Mouse (Mus musculus): ENCODE data around the gene Arntl2. TPM values are rescaled to one million over a fixed set of nuclear protein-coding genes. Genes with fewer than 3 reads are reported as not detected.
"Not testable (repeated sequence)": the region's sequence is repeated elsewhere in the genome, so short reads cannot be mapped to it uniquely, and the experiment has no call there.

Arntl2 gene
- polyA plus RNA-seq, 1 experiment from 2014 or later, result 3.8 TPM

DNA sequence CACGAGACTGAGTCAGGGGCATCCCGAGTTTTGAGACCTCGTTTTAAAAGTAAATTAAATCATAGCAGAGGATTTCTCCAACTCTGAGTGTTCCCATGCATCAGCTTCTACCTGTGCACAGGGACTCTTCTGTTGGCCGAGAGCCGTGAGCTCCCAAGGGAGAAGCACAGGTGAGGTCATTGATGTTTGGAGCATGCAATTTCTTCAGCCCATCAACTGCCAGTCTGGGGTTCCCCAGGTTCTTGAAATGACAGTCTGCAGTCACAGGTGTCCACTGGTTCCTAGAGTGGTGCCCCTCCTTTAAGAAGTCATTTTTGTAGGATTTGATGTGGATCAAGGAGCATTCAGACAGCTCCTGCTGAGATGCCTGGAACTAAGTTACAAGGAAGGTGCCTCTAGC, 25.0 kb upstream of the Arntl2 start:
- TF ChIP-seq EP300 (optimal IDR thresholded peaks at IDR 0.05) (no peak), CTCF (IDR thresholded peaks at IDR 0.05; ENCODE audit: low read depth) (no peak)
- no peak overlapping the region for H3K4me3 ChIP-seq (ENCODE audit: low read depth, low read length)
- no peak overlapping the region for H3K9ac ChIP-seq (ENCODE audit: low read length)
- no peaks in the 10 kb centered on the region for H3K4me1 ChIP-seq (replicated peaks; ENCODE audit: control insufficient read depth, insufficient read depth)
- 85% methylated on average over 5 of the region's 5 CpGs for WGBS
- no peaks in the 10 kb centered on the region for H3K27me3 ChIP-seq (ENCODE audit: control insufficient read depth, insufficient read depth, low read length)
- H3K4me2 ChIP-seq (replicated peaks; ENCODE audit: low read depth), result no peak overlapping the region
- DNase-seq (ENCODE audit: low spot score) (no peak), ATAC-seq (ENCODE audit: low FRiP score, low TSS enrichment) (no peak)
- H3K9me3 ChIP-seq (ENCODE audit: control insufficient read depth, low read length), result no peaks in the 10 kb centered on the region
- no peak overlapping the region for H3K27ac ChIP-seq (replicated peaks)
- H3K36me3 ChIP-seq (ENCODE audit: control insufficient read depth, insufficient read depth, low read length), result peaks cover 11% of the 10 kb centered on the region

DNA sequence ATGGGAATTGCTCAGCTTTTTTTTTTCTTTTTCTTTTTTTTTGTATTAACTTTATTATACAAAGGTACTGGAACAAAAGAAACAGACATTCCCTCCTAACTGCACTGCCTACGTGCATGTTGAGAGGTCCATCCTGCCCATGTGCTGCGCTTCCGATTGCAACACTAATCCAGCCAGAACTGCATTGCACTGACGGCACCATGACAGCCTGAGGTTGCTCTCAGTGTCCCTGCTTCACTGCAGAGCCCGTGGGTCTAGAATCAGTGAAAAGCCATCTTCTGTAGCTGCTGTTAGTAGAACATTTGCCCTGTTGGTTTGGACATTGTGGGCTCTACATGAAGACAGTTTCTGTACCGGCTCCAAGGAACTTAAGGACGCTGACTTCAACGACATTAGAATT, 20.0 kb upstream of the Arntl2 start:
- DNase-seq (ENCODE audit: low spot score); H3K4me1 ChIP-seq (replicated peaks; ENCODE audit: control insufficient read depth, insufficient read depth); H3K9me3 ChIP-seq (ENCODE audit: control insufficient read depth, low read length); H3K9ac ChIP-seq (ENCODE audit: low read length); H3K27me3 ChIP-seq (ENCODE audit: control insufficient read depth, insufficient read depth, low read length); H3K4me2 ChIP-seq (replicated peaks; ENCODE audit: low read depth); H3K4me3 ChIP-seq (ENCODE audit: low read depth, low read length); H3K36me3 ChIP-seq (ENCODE audit: control insufficient read depth, insufficient read depth, low read length); H3K27ac ChIP-seq (replicated peaks); ATAC-seq (ENCODE audit: low FRiP score, low TSS enrichment): not testable (repeated sequence)
- WGBS, result 78% methylated on average over 7 of the region's 8 CpGs

DNA sequence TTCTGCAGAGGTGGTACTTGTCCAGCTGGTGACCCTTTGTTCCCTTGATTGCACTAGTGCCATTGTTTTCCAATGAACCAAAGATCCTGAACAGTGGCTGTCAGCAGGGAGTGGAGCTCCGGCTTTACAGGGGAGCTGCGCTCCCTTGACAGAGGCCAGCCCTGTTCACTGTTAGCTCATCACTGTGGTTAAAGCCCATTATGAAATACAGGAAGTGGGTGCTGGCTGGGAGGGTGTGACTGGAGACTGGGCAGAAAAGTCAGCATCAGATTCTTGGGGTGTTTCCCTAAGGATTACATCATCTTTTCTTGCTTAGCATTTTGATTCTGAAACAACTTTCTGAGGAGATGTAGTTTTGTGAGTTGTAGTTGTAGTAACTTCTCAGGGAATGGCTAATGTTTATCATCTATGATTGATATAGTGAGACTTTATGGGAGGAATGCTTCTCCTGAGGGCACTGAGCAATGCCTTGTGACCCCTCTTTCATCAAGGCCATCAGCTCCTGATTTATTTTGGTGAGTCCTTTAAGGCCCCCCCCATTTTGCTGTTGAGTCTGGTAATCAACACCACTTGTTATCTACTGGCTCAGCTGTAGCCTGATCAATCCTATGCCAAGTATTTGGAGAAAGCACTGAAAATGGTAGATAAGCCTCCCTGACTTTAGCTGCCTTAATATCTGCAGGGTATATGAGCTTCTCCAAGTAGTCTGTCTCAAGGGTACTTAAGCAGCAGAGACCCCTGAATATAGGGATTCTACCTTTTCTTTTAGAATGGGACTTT, 19.1 kb upstream of the Arntl2 start:
- H3K4me3 ChIP-seq (ENCODE audit: low read depth, low read length), result no peak overlapping the region
- H3K4me2 ChIP-seq (replicated peaks; ENCODE audit: low read depth), result no peak overlapping the region
- peak; percentile 55 for DNase-seq (ENCODE audit: low spot score)
- TF ChIP-seq EP300 (optimal IDR thresholded peaks at IDR 0.05), result no peak
- TF ChIP-seq CTCF (IDR thresholded peaks at IDR 0.05; ENCODE audit: low read depth), result no peak
- H3K36me3 ChIP-seq (ENCODE audit: control insufficient read depth, insufficient read depth, low read length), result peaks cover 5% of the 10 kb centered on the region; the same call in 1 of the 2 replicates
- peak; percentile 96 for ATAC-seq (ENCODE audit: low FRiP score, low TSS enrichment)
- no peaks in the 10 kb centered on the region for H3K4me1 ChIP-seq (replicated peaks; ENCODE audit: control insufficient read depth, insufficient read depth)
- no peaks in the 10 kb centered on the region for H3K9me3 ChIP-seq (ENCODE audit: control insufficient read depth, low read length)
- no peaks in the 10 kb centered on the region for H3K27me3 ChIP-seq (ENCODE audit: control insufficient read depth, insufficient read depth, low read length)
- no peak overlapping the region for H3K9ac ChIP-seq (ENCODE audit: low read length)
- no peak overlapping the region for H3K27ac ChIP-seq (replicated peaks)
- 26% methylated on average over 2 of the region's 2 CpGs for WGBS

DNA sequence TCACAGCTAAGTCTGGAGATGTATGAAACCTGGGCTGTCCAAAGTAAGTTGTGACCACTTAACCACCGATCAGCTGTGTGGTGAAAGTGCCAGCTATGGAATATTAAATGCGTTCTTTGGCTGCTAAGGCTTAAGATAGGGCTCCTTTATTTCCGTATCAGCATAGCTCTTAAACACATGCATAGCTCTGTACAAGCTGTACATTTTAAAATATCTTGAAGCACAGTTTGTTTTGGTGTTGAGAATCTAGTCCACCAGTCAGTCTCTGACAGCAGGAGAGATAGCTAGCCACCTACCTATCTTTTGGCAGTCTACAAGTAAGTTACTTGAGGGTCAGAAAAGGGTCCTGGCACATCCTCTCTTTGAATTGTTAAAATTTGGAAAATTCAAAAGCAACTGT, 17.8 kb upstream of the Arntl2 start:
- Histone ChIP-seq H3K9me3 (ENCODE audit: control insufficient read depth, low read length) (no peaks in the 10 kb centered on the region), H3K36me3 (ENCODE audit: control insufficient read depth, insufficient read depth, low read length) (peaks cover 5% of the 10 kb centered on the region; the same call in 1 of the 2 replicates), H3K4me2 (replicated peaks; ENCODE audit: low read depth) (no peak overlapping the region), H3K4me3 (ENCODE audit: low read depth, low read length) (no peak overlapping the region), H3K9ac (ENCODE audit: low read length) (no peak overlapping the region), H3K4me1 (replicated peaks; ENCODE audit: control insufficient read depth, insufficient read depth) (no peaks in the 10 kb centered on the region), H3K27ac (replicated peaks) (no peak overlapping the region), H3K27me3 (ENCODE audit: control insufficient read depth, insufficient read depth, low read length) (no peaks in the 10 kb centered on the region)
- DNase-seq (ENCODE audit: low spot score) (no peak), ATAC-seq (ENCODE audit: low FRiP score, low TSS enrichment) (no peak)
- TF ChIP-seq CTCF (IDR thresholded peaks at IDR 0.05; ENCODE audit: low read depth) (no peak), EP300 (optimal IDR thresholded peaks at IDR 0.05) (no peak)
- 92% methylated on average over 3 of the region's 3 CpGs for WGBS

DNA sequence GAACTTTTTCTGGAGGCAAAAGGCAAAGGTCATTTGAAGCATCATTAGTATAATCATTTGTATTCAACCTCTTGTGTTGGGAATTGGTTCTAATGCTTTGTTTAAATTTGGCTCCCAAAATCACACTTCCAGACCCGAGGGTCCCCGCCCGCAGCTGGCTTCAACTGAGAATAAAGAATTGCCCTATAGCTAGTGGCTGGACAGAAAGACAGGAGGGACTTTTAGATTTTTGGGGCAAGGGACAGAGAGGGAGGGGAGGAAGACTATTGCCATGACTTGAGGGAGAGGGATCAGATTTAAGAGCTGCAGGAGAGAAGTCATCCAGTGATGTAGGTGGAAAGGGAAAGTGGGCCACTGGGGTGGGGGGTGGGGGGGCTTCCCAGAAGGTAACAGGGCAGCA, 14.3 kb upstream of the Arntl2 start:
- ATAC-seq (ENCODE audit: low FRiP score, low TSS enrichment), result no peak
- Histone ChIP-seq H3K4me2 (replicated peaks; ENCODE audit: low read depth) (no peak overlapping the region), H3K36me3 (ENCODE audit: control insufficient read depth, insufficient read depth, low read length) (no peaks in the 10 kb centered on the region), H3K9me3 (ENCODE audit: control insufficient read depth, low read length) (no peaks in the 10 kb centered on the region), H3K27me3 (ENCODE audit: control insufficient read depth, insufficient read depth, low read length) (no peaks in the 10 kb centered on the region), H3K4me3 (ENCODE audit: low read depth, low read length) (no peak overlapping the region), H3K27ac (replicated peaks) (no peak overlapping the region), H3K9ac (ENCODE audit: low read length) (no peak overlapping the region), H3K4me1 (replicated peaks; ENCODE audit: control insufficient read depth, insufficient read depth) (no peaks in the 10 kb centered on the region)
- 64% methylated on average over 3 of the region's 3 CpGs for WGBS
- TF ChIP-seq EP300 (optimal IDR thresholded peaks at IDR 0.05) (no peak), CTCF (IDR thresholded peaks at IDR 0.05; ENCODE audit: low read depth) (no peak)
- DNase-seq (ENCODE audit: low spot score), result no peak

DNA sequence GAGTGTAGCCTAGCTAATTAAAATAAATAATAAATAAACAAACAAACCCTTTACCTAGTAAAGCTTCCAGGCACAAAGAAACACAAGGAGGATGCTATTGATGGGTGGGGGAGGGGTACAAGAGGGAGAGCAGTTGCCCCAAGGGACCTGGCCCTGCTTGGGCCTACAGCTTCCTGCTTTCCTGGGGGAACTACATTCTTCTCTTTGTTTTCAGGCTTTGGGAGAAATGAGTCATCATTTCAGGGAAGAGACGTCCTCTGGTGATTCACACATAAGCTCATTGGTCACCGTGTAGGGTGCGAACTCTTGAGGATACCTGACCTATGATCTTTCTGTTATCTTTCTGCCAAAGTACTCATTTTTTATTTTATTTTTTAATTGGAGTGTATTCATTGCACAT, 2.3 kb upstream of the Arntl2 start:
- no peak for DNase-seq (ENCODE audit: low spot score)
- no peak overlapping the region for H3K27ac ChIP-seq (replicated peaks)
- no peak overlapping the region for H3K9ac ChIP-seq (ENCODE audit: low read length)
- H3K27me3 ChIP-seq (ENCODE audit: control insufficient read depth, insufficient read depth, low read length), result no peaks in the 10 kb centered on the region
- TF ChIP-seq EP300 (optimal IDR thresholded peaks at IDR 0.05), result peak; percentile 30
- no peak for TF ChIP-seq CTCF (IDR thresholded peaks at IDR 0.05; ENCODE audit: low read depth)
- H3K4me3 ChIP-seq (ENCODE audit: low read depth, low read length), result no peak overlapping the region
- 39% methylated on average over 3 of the region's 3 CpGs for WGBS
- H3K9me3 ChIP-seq (ENCODE audit: control insufficient read depth, low read length), result no peaks in the 10 kb centered on the region
- 0 out of 2 replicates have a peak, but pooled peaks cover 3% of the 10 kb centered on the region for H3K4me1 ChIP-seq (replicated peaks; ENCODE audit: control insufficient read depth, insufficient read depth)
- H3K4me2 ChIP-seq (replicated peaks; ENCODE audit: low read depth), result no peak overlapping the region
- ATAC-seq (ENCODE audit: low FRiP score, low TSS enrichment), result peak; percentile 60
- no peaks in the 10 kb centered on the region for H3K36me3 ChIP-seq (ENCODE audit: control insufficient read depth, insufficient read depth, low read length)
